Mouse (Mus musculus) CD8-positive naive resting alpha-beta T cell, adult 2 months (primary cell): ENCODE measurements around the gene Nasp.

Experiments
- DNase-seq, 2 experiments: peaks; one replicate each; pipeline ENCODE4 v3.0.0; 2022; ENCODE audit warnings: low read depth in 2 of 2, low spot score in 2 of 2

The Nasp gene

GRCm38 (mm10) chr4:116638821-116639220 is 11.1 kb upstream of the Nasp start:
- no peak for DNase-seq

GRCm38 (mm10) chr4:116635197-116635596 is 7.5 kb upstream of the Nasp start:
- no peak for DNase-seq

DNA sequence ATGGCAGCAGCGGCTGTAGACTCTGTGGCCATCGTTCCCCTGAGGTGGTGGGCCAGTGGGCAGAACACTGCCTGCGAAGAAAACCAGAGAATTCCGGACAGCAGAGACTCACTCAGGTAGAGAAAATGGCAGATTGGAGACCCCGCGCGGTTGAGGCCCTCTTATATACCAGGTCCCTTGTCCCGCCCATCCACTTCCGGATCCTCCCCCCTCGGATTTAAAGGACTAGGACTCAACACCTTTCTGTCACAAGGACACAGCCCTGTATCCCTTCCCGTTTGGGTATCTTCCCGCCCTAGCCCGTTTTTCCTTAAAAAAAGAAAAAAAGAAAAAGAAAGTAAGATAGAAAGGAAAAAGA is 403 bp downstream of the Nasp start:
- peak; percentile 91 to 96 for DNase-seq

- DNase-seq = peak; percentile 43 to 65
These were observed 933 bp downstream of the Nasp start for GRCm38 (mm10) chr4:116626658-116627358.

DNA sequence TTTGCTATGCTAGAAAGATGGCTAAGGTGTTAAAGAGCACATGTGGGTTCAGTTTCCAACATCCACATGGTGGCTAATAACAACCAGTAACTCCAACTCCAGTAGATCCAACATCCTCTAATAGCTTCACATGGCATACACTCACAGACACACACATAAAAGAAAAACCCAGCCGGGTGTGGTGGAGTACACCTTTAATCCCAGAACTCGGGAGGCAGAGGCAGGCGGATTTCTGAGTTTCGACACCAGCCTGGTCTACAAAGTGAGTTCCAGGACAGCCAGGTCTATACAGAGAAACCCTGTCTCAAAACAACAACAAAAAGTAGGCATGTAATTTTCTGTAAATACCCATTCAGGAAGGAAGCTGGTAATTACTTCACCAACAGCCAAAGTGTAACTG is 2.9 kb downstream of the Nasp start:
- no peak for DNase-seq

- no peak for DNase-seq
These were observed 12.5 kb downstream of the Nasp start for GRCm38 (mm10) chr4:116615237-116615636.

DNA sequence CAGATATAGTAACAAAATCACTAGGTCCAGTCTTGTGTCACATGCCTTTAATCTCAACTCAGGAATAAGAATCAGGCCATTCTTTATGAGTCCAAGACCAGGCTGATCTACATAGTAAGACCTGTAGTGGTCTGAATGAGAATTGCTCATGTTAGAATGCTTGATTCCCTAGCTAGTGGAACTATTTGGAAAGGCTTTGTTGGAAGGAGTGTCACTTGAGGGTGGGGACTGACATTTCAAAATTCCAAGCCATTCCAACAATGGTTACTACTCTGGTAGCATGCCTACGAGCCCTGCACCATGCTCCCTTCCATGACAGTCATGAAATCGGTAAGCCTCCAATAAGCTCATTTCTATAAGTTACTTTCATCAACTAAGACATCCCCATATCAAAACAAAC is 15.1 kb downstream of the Nasp start:
- DNase-seq = no peak

DNA sequence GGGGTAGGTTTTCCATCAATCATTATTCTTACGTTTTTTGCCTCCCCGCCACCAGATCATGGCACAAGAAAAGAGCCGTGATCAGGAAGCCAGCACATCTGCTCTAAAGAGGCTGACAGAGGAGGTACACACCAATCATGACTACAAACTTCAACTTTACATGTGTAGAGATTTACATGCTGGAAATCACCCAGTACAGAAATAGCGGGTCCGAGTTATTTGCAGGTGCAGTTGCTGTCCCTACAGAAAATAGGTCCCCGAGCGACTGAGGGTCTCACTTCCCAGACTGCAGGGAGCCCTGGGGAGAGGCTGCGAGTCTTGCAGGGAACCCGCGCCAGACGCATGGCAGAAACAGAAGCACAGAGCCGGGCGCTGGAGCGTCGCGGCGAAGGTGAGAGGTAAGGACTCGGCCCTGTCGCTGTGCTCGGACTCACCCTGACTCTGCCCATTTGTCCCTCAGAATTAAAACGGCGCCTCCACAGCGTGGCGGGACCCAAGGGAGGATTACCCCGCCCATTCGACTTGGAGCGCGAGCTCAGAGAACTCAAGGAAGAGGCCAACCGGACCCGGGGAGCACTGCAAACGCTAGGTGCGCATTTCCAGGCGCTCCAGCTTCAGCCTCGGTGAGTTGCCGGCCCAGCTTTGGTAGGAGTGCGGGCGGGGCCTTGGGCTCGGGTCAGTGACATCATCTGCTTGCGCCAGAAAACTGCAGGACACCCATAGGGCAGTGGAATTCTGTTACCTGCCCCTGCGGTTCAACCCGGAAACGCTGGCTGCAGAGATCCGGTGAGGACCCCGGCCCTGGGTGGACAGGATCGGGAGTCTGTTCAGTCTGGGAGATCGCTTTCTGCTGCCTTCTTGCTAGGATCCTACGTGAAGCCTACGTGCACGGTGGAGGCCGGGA is 30.5 kb downstream of the Nasp start:
- peak; percentile 57 to 67 for DNase-seq

DNA sequence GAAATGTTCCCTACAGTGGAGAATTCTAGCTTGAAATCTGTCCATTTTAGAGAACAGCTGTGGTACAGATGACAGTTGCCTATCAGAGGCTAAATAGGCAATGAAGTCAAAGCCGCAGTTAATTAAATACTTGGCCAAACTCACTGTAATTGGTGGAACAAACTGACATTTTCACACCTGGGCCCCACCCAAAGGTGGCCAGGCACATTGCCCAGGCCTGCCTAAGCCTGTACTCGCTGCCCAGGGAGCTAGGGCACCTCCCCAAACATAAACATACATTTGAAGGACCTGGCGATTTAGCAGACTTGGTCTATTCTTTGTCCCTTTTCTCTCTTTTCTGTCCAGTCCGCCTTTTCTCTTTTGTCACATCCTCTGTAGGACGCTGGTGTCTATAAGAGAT is 31.4 kb downstream of the Nasp start, which contains the start of gene Ccdc17:
TSS of gene Ccdc17 (plus strand) at position 276 of the 400 bp plus-strand sequence.
- DNase-seq = no peak

DNA sequence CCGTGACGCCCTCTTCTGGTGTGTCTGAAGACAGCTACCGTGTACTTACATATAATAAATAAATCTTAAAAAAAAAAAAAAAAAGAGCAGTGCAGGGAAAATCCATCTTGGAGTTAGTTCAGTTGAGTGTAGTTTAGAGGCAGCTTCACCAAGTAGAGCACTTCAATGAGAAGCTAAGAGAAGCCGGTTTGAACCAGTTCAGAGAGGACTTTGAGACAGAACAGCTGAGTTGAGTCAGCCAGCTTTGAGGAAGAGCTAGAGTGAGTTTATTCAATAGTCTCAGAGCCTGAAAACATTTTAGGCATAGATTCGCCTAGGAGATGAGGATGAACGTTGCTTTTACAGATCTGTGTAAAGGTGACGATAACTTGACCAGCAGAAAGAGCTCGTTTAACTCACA is 31.9 kb downstream of the Nasp start:
- no peak for DNase-seq

GRCm38 (mm10) chr4:116558151-116558882 is 69.4 kb downstream of the Nasp start:
- DNase-seq = peak in 1 of 2 experiments; percentile 10

DNA sequence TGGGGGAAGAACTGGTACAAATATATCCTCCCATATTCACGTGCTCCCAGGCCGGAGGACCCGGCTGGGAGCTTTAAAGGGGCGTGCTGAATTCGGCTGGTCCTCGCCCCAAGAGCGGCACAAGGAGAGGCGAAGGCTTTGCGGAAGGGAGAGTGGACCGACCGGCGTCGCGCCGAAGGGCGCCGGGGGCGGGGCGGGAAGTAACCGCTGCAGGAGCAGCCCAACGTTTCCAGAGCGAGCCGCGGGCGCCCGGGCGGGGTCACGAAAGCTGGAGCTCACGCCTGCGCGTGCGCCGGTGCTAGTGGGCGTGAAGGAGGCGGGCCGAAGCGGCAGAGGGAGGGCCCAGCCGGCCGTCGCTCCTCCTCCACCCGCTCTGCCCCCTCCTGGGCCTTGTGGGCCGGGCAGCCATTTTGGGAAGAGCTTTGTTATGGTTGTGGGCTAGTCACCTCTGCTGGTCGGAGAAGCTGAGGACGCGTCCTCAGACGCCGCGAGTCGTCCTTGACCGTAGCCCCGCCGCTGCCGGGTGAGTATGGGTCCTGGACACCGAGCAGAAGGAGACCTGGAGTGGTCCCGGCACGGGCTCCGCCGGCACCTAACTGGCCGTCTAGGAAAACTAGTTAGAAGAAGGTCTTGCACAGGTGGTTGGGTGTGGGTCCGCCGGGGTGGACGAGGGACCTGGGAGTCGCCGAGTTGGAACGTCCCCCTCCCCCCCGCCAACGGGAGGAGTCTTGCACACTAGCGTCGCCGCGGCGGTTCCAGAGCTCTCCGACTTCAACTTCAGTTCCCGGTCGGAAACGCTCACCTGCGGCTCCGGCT is 70.2 kb downstream of the Nasp start, which contains the start of gene Gpbp1l1:
TSS of gene Gpbp1l1 (plus strand) at position 353 of the 816 bp plus-strand sequence.
- peak; percentile 96 to 97 for DNase-seq

DNA sequence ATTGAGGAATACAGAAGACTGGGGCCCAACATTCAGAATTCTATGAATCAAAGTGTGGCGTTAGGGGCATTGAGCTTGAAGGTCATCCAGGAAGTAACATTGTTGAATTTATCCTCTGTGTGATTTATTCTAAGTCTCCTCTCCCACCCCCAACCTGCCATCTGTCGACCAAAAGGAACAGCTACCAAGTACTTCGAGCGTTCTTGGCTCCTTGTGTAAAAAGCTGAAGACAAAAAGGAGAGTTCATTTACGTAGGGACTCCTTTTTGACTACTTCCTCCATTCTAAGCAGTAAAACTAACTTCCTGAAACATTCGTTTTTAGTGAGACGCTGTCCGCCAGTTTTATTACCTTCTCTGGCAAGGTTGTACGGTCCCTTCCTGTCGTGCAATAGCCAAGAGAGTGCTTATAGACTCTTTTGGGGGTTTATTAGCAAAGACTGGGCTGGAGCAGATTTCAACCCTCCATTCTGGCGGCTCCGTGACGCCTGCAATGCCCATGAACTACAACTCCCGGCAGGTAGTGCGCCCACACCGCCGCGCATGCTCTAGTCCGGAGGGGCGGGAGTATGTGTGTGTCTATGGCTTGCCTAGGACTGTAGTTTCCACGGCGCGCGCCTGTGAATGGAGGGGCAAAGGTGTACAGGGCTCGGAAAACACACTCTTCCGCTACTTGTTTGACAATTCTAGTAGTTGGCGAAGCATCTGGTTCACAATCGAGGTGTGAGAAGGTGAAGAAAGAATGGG is 71.0 kb downstream of the Nasp start:
- peak; percentile 93 to 95 for DNase-seq

- DNase-seq = peak; percentile 63 to 81
These were observed 72.1 kb downstream of the Nasp start, which contains the start of gene Tmem69 for GRCm38 (mm10) chr4:116555413-116556300. TSS of gene Tmem69 (minus strand) at chr4:116555936.

GRCm38 (mm10) chr4:116553035-116553434 is 74.7 kb downstream of the Nasp start:
- DNase-seq = no peak
